Mouse (Mus musculus): ENCODE results near the gene Ak5.

Gene Ak5

GRCm38 (mm10) chr3:152520074-152520473, 148.1 kb downstream of the Ak5 start:
- DNase-seq (ENCODE audit: low read depth, low spot score), result no peak

GRCm38 (mm10) chr3:152519556-152519955, 148.6 kb downstream of the Ak5 start:
- no peak for DNase-seq (ENCODE audit: low read depth, low spot score)

GRCm38 (mm10) chr3:152516569-152516968, 151.6 kb downstream of the Ak5 start:
- DNase-seq (ENCODE audit: low read depth, low spot score), result no peak

DNA sequence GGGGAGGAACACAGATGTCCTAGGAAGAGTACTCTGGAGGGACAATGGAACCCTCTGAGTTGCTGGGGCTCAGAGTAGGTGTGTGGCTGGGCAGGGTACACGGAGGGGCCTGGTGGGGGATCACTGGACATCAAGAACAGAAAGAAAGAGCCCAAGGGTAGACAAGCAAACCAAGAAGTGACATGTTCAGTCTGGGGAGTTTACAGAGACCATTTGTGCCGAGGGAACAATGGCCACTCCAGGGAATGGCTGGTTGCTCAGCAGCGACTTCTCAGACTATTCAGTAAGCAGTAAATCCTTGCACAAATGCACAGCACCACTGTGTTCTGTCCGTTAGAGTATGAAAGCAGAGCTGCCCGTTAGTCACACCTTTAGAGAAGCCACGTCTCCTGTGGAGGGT, 152.2 kb downstream of the Ak5 start:
- no peak for DNase-seq (ENCODE audit: low read depth, low spot score)

- DNase-seq (ENCODE audit: low read depth, low spot score), result no peak
These were observed 155.6 kb downstream of the Ak5 start for GRCm38 (mm10) chr3:152512517-152512916.

DNA sequence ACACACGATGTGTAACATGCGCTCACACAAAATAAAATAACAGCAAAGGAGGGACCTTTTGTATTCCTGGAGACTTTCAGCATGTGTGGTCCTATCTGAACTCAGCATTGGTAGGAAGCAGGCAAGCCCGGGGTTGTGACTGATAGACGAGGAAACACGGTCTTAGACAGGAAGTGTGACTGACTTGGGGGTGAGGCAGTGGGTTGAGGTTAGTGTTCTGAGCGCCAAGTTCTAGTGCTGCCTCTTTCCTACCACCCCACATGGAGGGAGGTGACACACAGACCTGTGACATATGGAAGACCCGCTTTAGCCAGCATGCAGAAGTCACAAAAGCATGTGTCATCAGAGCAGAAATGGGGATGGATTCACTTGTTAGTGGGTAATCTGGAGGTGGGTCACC, 158.9 kb downstream of the Ak5 start:
- no peak for DNase-seq (ENCODE audit: low read depth, low spot score)

DNA sequence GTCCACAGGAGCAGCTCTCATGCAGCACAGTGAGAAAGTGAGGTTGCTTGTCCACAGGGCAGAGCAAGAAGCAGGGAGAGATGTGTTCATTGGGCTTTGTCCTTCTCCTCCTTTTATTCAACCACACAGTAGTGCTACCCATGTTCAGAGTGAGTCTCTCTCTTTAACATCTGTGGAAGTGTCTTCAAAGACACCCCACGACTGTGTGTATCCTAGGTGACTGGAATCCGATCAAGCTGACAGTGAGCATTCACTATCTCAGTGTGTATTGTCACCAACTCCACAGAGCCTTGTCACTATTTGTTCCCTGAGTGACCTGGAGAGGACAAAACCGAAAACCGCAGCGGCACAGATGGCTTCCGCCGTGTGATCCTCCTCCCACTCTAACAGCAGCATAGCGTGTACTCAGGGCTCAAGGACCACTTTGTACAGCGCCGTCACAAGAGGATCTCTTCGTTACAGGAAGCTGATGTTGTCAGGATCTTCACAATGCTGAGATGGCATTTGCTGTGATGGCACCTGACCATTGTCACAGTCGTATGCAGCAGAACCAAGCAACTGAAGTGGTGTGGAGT, 159.7 kb downstream of the Ak5 start:
- no peak for DNase-seq (ENCODE audit: low read depth, low spot score)

DNA sequence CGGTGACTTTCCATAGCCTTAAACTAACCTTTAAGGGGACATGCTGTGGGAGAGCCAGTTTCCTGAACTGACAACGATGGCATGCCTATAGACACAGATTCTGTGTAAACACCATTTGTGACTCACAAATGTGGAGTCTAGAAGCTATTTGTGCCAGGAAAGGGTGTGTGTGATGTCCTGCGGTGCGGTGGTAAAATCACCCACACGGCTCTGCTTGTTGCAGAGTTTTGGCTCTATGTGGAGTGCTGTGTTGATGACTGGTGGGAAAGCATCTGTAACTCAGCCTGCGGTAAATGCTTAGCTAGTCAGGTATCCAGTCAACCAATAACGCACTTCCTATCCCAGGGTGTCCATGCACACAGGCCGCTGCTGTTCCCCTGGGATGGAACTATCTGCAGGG, 160.3 kb downstream of the Ak5 start:
- no peak for DNase-seq (ENCODE audit: low read depth, low spot score)

DNA sequence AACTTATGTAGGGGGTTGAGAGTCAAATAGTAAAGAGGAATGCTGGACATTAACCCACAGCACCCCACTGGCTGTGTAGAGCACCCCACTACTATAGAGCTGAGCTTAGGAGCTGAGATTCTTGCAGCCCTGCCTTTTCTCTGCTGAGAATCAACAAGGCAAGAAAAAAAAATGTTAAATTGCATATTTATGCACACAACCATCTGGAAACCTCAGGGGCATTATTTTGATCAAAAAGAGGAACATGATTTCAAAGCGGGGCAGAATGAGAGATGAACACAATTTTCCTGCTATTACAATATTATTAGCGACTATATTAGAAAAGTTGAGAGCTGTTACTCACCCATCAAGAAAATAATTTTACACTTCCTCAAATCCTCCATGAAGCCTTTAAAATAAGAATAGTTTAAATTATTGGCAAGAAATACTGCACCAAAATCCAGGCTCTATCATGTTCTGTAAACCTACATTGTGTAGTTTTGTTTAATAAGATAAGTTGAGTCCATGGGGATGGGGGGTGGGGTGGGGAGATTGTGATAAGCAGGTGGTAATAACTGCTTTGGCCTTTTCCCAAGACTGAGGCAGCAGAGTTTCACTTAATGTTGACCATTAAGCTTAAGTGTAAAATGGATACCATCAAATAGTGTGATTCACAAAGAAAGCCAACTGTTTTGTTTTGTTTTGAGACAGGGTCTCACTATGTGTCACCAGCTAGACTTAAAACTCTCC, 169.0 kb downstream of the Ak5 start:
- DNase-seq (ENCODE audit: low read depth, low spot score), result no peak

DNA sequence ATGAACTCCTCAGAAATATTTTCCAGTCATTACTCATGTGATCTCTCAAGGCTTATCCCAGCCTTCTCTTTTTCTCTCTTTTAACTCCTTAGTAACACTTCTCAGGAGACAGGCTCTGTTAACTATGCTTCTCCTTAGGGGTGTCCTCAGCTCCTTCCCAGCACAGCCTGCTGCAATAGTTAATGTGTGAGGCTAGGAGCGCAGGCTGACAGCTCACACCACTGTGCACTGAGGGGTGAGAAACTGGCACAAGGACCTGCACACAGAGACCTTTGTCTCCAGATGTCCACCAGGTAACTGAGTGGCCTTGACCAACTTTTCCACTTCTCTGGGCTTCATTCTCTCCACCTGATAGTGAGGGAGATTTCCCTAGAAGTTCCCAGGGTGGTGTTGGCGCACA, 170.3 kb downstream of the Ak5 start:
- DNase-seq (ENCODE audit: low read depth, low spot score), result no peak

GRCm38 (mm10) chr3:152497084-152497483, 171.1 kb downstream of the Ak5 start:
- no peak for DNase-seq (ENCODE audit: low read depth, low spot score)

DNA sequence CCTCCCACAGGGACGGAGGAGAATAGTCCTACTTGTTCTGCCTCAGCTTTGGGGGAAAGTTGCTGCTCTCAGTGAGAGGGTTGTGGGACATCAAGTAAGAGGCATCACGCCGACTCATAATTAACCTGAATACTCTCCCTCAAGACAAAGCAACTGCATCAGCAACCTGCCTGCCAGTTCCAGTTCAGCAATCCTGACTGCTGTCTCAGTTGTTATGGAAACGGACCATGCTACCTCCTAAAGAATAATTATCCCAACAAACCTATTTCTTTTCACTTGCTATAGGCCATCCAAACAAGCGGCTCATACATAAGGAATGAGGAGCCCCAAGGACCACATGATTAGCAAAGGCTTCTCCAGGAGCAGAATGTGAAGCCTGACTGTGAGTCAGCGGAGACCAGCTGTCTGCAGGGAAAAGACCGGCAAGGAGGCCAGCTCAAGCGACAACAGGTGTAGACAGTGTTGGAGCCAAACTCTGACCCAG, 172.7 kb downstream of the Ak5 start:
- no peak for DNase-seq (ENCODE audit: low read depth, low spot score)

- DNase-seq (ENCODE audit: low read depth, low spot score), result no peak
These were observed 173.3 kb downstream of the Ak5 start for GRCm38 (mm10) chr3:152494667-152495360.

DNA sequence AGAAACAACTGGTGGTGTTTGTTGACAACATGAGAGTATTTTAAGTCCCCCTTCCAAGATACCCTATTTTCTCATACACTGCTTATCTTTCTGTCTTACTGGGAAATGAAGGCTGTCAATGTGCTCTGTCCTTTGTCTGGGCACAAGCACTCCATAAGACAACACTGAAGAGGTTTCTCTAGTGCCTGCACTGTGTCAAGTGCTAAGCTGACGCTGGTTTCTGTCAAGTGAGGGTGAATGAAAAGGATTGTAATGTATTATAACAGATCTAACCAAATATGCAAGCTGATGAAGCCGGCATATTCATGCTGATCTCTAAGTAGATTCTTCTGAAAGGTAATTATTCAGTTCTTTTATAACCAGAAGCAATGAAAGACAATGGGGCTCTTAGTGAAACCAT, 174.3 kb downstream of the Ak5 start:
- DNase-seq (ENCODE audit: low read depth, low spot score), result no peak

DNA sequence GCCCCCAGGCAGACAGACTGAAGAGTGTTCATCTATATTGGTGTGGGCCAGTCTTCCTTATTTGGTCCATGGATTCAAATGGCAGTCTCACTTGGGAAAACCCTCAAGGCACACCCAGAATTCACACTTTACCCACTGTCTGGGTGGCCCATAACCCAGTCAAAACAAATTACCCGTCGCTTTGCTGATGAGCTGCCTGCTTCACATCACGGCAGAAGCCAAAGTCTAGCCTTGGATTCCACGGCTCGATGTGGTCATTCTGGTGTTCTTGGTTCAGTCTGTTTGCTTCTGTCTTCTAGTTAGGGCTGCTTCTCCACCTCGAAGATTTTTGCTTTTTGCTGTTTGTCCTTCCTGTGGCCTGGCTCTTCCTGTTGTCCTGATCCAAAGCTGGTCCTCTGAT, 175.9 kb downstream of the Ak5 start:
- DNase-seq (ENCODE audit: low read depth, low spot score), result no peak

DNA sequence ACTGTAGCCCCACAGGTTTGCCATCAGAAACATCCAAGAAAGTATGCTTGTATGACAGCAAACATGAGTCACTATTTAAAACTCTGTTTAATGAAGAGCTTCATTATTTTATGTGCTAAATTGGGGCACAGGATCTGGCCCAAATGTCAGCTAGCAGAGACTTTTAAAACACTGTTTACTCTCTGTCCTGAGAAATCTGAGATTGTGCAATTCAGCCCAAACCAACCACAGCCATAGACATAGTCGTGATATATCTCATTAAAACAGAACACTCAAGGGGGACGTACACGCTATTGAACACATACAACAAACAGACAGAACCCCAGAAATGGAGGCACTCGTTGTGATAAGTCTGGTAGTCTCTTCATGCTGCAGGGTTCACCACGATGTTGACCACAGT, 177.7 kb downstream of the Ak5 start:
- DNase-seq (ENCODE audit: low read depth, low spot score), result no peak

DNA sequence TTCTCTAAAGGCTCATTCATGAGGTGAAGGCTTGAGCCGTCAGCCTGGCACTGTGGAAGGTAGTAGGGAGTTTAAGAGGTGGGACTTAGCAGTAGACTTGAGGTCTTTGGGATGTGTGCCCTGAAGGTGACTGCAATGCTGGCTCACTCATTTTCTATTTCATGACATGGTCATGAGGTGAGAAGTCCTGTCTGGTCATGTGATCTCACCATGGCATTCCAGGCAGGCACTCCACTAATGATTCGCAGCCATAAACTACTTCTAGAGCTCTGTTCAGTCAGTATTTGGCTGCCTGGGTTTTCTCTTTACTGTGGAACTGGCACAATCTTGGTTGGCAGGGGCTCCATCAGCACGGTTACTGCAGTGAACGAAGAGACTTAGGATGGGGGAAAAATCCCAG, 179.2 kb downstream of the Ak5 start:
- no peak for DNase-seq (ENCODE audit: low read depth, low spot score)

GRCm38 (mm10) chr3:152484206-152484605, 184.0 kb downstream of the Ak5 start:
- DNase-seq (ENCODE audit: low read depth, low spot score), result no peak

- DNase-seq (ENCODE audit: low read depth, low spot score), result no peak
These were observed 184.4 kb downstream of the Ak5 start for GRCm38 (mm10) chr3:152483800-152484199.

DNA sequence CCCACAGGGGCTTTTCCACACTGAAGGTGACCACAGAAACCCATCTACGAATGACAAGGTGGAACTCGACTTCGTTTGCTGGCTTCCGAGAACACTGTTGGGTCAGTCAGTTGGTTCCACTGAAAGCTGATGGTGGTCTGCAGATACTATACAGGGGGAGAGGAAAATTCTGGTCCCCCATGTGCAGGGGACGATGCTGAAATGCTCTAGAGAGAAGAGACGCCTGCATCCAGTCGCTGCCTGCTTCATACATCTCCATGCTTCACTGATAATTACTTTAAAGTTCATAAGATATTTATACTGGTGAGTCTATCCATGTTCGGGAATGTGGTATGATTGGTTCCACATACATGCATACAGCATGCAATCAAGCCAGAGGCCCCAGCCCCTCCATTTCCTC, 186.0 kb downstream of the Ak5 start:
- DNase-seq (ENCODE audit: low read depth, low spot score), result no peak

- no peak for DNase-seq (ENCODE audit: low read depth, low spot score)
These were observed 187.8 kb downstream of the Ak5 start for GRCm38 (mm10) chr3:152480336-152480735.

GRCm38 (mm10) chr3:152478599-152479435, 189.3 kb downstream of the Ak5 start:
- DNase-seq (ENCODE audit: low read depth, low spot score), result no peak
